Mouse (Mus musculus): ENCODE results near the gene Dync2h1.
"Not testable (repeated sequence)": the region's sequence is repeated elsewhere in the genome, so short reads cannot be mapped to it uniquely, and the experiment has no call there.

Dync2h1 gene

GRCm38 (mm10) chr9:7015600-7015999 is 168.6 kb downstream of the Dync2h1 start:
- in situ Hi-C loops (cut with MseI, MboI), result no loop called here

- in situ Hi-C loops (cut with MseI, MboI), result no loop called here
These were observed 169.5 kb downstream of the Dync2h1 start for GRCm38 (mm10) chr9:7014733-7015132.

GRCm38 (mm10) chr9:7009785-7010184 is 174.5 kb downstream of the Dync2h1 start:
- in situ Hi-C loops (cut with MseI, MboI), result no loop called here

GRCm38 (mm10) chr9:6994865-6995264 is 189.4 kb downstream of the Dync2h1 start:
- in situ Hi-C loops (cut with MseI, MboI), result no loop called here

- in situ Hi-C loops (cut with MseI, MboI), result no loop called here
These were observed 190.0 kb downstream of the Dync2h1 start for GRCm38 (mm10) chr9:6994275-6994674.

- in situ Hi-C loops (cut with MseI, MboI), result no loop called here
These were observed 195.2 kb downstream of the Dync2h1 start for GRCm38 (mm10) chr9:6988893-6989685.

- in situ Hi-C loops (cut with MseI, MboI), result no loop called here
These were observed 198.1 kb downstream of the Dync2h1 start for GRCm38 (mm10) chr9:6986161-6986560.

- in situ Hi-C loops (cut with MseI, MboI), result no loop called here
These were observed 215.1 kb downstream of the Dync2h1 start for GRCm38 (mm10) chr9:6969171-6969570.

GRCm38 (mm10) chr9:6965006-6965405 is 219.2 kb downstream of the Dync2h1 start:
- in situ Hi-C loops (cut with MseI, MboI), result no loop called here

GRCm38 (mm10) chr9:6958311-6958710 is 225.9 kb downstream of the Dync2h1 start:
- in situ Hi-C loops (cut with MseI, MboI), result no loop called here

- in situ Hi-C loops (cut with MseI, MboI), result no loop called here
These were observed 256.7 kb downstream of the Dync2h1 start for GRCm38 (mm10) chr9:6927399-6928035.

GRCm38 (mm10) chr9:6913471-6913870 is 270.8 kb downstream of the Dync2h1 start:
- in situ Hi-C loops (cut with MseI, MboI), result no loop called here

- in situ Hi-C loops (cut with MseI, MboI), result not testable (repeated sequence)
These were observed 273.7 kb downstream of the Dync2h1 start for GRCm38 (mm10) chr9:6910537-6910936.

- in situ Hi-C loops (cut with MseI, MboI), result no loop called here
These were observed 282.6 kb downstream of the Dync2h1 start for GRCm38 (mm10) chr9:6901620-6902019.

GRCm38 (mm10) chr9:6891331-6891730 is 292.9 kb downstream of the Dync2h1 start:
- in situ Hi-C loops (cut with MseI, MboI), result no loop called here

GRCm38 (mm10) chr9:6881187-6881984 is 302.9 kb downstream of the Dync2h1 start:
- in situ Hi-C loops (cut with MseI, MboI), result no loop called here
